Mouse (Mus musculus) left cerebral cortex, adult 18-20 months (tissue): ENCODE results near the gene Ticam1. TPM values are rescaled to one million over a fixed set of nuclear protein-coding genes. Genes with fewer than 3 reads are reported as not detected.

Source experiments
- DNase-seq, 2 experiments: peaks; one replicate each; pipeline ENCODE4 v3.0.0; 2021 to 2022; ENCODE audit warnings: low spot score in 2 of 2, mixed read lengths in 1 of 2
- total RNA-seq, 2 experiments: library from RNA; stranded (reverse); gene quantifications; 2 replicates each; pipeline ENCODE4 v1.2.3; 2021

The Ticam1 gene
- total RNA-seq, 2 experiments from 2014 or later: 5.2 to 7.6 TPM

DNA sequence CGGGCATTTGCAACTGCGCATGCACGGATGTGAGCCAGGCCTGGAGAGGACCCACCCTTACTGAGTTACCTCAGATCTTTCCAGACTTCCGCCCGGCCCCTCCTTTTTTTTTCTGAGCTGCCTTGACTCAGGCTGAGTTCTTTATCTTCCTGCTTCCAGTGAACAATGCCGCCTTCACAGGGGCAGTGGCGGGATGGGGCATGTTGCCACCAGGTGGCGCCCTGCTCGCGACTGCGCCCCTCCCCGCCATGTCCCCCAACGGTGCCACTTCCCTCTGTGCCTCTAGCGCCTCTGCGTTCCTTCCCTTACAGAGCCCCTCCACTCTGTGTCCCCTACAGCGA lies 14.6 kb upstream of the Ticam1 start:
- peak; percentile 61 to 63 for DNase-seq

DNA sequence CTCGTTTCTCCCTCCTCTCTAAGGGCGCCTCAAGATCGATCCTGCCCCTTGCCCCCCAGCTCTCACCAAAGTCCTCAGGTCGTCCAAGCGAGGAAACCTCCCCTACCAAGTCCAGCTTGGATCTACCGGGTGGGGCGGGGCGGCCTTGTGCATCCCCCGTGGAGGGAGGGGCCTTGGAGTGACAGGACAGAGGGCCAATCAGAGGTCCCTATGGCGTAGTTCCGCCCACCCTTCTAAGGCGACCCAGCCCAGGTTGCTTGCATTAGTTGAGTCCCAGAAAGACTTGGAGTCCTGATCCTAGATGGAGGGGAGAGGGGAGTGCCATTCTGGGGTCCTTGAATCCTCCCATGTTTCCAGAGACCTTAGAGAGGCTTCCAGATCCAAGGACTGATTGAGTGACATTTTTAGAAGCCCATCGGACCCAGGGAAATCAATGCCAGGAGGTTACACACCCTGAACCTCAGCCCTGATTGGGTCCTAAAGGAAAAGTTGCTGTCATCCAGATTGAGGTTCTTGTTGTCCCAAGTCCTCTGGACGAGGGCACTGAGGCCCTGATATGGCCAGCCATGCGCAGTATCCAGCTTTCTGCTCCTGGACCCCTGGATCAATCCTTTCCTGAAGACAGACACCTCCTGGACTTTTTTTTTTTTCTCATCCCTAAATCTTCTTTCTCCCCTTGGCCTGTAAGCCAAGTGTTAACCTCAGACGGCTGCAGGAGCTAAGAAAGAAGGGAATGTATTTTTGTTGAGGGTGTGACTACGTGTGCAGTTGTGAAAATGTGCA lies 14.0 kb upstream of the Ticam1 start:
- peak in 1 of 2 experiments; percentile 53 for DNase-seq

DNA sequence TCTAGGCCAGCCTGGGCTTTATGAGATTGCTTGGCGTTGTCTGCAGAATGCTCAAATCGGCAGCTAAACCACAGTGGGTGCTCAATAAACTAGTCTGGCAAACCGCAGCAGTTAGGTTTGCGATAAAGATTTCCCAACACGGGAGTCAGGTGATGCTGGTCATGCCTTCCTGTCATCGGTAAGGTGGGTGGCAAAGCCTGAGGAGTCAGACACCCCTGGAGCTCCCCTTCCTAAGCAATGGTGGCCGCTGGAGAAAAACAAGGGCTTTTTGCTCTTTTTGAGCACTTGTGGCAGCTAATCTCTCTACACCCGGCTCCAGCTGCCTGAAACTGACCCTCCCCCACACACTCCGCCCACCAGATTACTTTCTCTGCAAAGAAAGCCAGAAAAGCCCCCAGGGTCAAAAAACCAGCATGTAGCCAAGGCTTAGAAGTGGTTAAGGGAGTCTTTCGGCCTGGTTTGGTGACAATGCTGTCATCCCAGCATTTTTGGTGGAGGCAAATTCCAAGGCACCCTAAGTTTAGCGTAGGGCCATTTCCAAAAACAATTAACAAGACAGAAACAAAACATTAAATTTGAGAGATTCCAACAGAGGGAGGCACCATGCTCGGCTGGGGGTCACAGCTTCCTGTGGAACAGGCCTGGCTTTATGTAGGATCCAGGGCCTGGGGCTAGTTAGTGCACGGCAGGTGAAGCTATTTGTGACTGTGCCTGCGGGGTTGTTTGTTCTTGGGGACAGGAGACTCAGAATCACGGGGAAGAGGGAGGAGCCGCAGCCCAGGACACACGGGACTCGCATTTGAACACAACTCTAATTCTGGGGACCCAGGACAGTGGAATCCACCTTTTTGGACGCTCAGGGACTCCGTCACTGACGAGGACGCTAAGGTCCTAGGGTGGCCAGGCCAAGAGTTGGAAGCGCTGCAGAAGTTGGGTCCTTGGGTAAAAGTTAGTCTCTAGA lies 13.1 kb upstream of the Ticam1 start:
- DNase-seq: no peak

DNA sequence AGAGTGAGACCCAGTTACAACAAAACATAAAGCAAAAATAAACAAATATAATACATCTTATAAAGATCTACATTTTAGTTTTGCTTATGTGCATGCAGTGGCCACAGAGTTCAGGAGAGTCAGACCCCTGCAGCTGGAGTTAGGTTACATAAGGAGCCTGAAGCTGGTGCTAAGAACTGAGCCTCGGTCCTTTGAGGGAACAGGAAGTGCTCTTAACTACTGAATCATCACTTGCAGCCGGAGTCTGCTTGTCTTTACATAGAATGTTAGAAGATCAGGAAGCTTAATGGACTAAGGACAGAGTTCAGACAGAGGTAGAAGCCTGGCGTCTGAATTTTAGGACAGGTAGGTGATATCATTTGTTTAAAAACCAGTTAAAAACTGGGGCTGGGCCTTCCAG lies 12.3 kb upstream of the Ticam1 start:
- no peak for DNase-seq

DNA sequence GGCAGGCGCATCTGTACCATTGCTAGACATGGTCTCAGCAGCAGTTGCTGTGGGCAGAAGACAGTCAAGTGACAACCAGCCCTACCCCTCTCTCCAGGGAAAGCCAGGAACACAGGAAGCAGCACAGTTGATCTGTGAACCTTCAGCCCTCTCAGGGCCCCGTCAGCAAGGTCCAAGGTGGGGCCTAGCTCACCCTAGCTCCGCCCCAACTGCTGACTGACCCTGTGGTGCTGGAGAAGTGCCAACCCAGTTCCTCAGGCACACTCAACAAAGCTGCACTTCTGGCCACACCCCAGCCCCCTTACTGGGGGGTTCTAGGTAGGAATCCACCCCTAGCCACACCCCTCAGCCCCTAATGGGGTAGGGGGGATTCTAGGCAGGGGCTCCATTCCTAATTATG lies 11.2 kb upstream of the Ticam1 start:
- DNase-seq: no peak

DNA sequence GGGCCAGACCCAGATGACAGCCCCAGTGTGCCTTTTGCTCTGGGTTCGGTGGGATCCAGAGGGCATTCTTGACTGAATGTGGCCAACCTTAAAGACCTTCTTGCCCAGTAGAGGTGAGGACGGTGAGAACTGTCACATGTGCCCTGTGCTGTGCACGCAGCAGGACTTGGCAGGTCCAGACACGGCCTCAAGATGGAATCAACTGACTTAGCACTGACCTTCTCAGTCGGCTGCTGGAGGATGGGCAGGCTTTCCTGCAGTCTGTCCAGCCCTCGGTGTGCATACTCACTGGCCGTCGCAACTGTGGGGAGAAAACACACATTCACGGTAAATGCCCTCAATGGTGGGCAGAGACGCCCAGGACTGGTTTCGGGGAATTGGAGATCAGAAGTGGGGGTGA lies 9.4 kb upstream of the Ticam1 start:
- no peak for DNase-seq

DNA sequence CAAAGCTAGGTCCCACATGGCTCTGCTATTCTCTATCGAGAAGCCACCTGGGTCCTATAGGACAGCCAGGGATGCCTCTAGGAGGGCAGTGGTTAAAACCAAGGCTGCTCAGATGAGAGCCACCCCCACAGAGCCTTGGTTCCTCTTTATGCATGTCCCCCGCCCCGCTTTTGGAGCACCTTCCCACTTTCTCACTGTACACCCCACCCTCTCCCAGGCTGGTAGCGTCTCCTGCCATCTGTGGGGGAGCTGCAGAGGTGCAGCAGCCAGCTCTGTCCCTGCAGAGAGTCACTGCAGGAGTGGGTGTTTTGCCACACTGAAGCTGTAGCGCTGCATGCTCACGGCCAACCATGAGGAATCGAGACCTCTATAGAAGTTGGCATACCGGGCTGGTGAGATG lies 6.7 kb upstream of the Ticam1 start:
- peak; percentile 50 to 70 for DNase-seq

DNA sequence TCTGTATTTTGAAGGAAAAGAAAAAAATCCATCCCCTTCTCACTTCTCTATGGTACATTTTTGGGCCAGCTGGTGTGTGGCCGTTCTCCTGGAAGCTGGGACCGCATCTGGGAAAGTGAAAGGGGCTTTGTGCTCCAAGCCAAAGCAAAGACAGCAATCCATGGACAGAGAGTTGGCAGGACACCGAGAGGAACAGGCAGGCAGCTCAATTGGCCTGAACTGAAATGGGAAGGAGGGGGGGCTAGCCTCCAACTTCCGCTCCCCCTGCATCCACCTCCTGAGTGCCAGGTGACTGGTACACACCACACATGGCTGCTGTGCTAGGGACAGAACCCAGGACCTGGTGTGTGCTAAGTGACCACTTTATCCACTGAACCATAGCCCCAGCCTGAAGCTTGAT lies 6.2 kb upstream of the Ticam1 start:
- DNase-seq: peak in 1 of 2 experiments; percentile 45

DNA sequence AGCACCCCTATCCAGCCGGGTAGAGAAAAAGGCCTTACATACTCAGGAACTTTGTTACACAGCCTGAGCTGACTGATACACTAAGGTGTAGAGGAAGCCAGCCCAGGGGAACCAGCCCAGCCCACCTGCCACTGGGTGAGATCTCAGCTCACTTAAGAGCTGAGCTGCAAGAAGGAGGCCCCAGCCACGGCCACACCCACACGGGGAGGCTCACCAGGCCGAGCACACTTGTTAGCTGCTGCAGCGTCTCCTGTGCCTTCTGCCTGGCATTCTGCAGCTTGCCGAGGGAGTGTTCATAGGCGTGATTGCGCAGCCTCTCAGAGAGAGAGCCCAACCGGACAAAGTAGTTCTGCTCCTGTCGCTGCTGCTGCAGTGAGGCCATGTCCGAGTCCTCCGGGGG lies 4.6 kb upstream of the Ticam1 start:
- no peak for DNase-seq

DNA sequence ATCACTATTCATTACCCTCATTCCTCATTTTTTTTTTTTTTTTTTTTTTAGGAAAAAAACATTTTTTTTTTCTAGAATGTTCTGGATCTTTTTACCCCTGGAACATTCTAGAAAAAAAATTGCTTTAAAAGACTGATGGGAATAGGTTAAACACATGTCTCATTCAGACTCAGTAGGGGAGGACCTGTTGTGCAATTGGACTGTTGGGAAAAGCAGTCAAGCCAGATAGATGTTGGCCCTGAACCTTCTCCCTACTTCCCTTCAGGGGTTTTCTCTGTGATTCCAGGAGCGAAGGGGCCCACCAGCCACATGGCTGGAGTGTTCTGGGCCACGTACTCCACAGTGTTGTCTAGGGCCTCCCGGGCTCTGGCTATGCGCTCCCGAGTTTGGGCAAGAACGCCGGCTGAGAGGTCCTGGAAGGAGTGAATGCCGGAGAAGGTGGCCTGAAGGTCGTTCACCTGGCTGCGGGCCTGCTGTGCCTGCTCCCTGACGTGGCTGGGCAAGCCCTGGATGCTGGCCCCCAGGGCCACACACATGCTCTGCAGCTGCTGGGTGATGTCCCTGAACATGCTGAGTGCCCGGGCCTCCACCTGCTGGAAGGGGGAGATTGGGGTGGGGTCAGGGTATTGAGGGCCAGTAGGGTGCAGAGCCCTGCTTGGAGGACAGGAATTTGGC lies 3.0 kb upstream of the Ticam1 start:
- no peak for DNase-seq

DNA sequence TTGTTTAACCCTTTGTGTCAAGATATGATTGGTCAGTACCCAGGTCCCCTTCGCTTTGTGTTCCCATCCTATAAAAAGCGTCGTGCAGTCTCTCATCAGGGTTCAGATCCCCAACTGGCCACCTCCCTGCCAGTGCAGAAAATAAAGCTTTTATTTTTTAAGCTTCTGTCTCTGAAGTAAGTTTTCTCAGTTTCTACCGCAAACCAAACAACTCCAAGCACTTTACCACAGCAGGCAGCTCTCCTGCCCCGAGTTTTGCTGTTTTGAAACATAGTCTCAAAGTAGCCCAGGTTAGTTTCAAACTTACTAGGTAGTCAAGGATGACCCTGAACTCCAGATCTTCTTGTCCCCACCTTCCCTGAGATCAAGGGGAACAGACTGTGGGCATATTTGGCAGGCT lies 1.8 kb upstream of the Ticam1 start:
- no peak for DNase-seq

DNA sequence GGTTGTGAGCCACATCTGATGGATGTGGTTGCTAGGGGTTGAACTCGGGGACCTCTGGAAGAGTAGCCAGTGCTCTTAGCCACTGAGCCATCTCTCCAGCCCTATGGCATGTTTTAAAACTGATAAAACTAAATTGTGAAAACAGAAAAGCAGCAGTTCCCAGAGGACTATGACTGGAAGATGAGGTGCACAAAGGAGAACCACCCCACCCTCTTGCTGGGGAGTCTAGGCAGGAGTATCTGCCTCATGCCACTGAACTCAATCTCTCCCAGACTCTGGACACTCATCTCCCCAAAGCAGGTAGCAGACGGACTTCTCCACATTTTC lies 944 bp upstream of the Ticam1 start:
- no peak for DNase-seq

DNA sequence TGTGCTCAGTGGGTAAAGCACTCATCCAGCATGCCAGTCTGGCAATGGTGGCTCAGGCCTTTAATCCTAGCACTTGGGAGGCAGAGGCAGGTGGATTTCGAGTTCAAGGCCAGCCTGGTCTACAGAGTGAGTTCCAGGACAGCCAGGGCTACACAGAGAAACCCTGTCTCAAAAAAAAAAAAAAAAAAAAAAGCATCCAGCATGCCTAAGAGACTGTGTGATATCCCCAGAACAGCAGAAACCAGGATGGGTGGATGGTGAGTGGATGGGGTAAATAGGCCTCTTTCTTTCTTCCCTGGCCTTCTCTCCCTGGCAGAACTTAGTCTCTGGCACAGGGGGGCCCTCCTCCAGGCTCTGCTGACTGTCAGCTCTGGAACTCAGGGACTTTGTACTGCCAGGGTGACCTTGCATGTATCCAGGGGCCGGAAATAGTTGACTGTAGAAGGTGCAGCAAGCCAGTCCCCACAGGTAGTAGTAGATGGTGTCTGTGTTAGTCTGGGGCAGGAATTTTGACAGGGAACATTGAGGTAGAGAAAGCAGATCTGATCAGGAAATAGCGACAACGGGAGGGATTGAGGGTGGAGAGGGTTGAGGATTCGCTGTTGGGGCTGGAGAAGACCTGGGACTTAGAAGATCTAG lies 625 bp downstream of the Ticam1 start:
- DNase-seq: no peak

DNA sequence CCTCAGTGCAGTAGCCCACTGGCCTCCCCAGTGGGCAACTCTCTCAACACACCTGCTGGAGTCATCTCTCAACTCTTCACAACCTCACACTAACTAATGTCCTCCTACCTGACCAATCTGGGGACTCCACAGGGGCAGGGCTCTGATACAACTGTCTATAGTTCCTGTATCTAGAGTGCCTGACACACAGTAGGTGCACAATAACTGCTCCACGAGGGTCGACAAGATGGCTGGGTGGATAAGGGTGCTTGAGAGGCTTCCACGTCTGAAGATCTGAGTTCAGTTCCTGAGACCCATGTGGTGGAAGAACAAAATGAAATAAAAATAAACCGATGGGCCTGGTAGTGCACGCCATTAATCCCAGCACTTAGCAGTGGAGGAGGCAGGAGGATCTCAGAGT lies 2.6 kb downstream of the Ticam1 start:
- DNase-seq: no peak

DNA sequence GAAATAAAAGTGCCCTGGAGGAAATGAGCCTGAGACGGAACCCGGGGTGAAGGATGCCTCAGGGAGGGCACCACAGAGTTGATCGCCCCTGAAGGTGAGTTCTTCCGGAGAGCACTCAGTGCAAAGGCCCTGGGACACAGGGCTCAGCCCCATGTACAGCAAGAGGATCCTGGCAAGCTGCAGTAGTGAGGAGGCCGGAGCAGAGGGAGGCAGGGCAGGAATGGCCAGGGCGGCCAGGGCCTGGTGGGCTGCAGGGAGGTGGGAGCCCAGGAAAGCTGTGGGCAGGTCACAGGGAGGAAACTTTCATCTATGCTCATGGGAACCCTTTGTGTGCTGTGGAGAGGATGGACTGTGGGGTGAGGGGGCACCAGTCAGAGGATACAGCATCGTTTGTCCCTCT lies 3.1 kb downstream of the Ticam1 start:
- no peak for DNase-seq

DNA sequence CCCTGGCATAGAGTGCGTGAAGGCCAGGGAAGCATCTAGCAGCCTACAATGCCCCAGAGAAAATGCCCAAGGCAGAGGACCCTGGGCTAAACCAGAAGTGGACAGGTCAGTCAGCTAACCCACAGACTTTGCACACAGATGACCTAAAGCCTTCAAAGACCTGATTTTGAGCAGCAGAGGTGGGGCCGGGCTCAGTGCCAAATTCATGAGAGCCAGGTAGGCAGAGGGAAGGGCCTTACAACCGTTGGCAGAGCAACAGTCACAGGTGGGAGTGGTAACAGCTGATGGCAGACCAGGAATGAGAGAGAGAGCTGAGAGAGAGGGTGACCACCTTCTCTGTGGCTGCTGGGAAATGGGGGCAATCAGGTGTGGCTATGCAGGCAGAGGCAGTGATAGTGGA lies 3.9 kb downstream of the Ticam1 start:
- no peak for DNase-seq

DNA sequence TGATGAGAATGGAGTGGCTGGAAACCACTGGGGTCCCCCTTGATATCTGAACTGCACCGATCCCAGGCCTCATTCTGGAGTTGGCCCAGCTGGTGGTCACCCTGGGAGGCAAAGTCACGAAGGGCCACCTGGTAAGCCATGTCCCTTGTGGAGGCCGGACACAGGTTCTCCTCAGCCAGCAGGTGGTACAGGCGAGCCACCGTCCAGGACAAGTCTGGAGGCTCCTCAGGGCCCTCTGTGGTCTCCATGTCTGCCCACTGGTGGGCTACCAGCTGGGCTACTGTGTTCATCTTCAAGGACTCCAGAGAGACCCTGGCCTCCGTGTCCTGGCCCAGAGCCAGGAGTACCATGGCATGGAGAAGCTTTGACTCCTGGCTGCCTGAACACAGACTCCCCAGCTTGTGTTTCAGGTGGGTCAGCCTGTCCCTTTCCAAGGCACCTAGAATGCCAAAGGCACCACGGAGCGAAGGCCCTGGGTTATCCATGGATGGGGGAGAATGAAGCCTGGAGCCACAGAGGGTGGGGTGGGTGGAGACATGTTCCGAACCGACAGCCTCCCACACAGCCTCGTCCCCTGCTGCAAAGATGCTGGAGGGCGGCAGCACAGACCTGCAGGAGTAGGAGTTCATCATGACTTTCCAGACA lies 4.9 kb downstream of the Ticam1 start:
- DNase-seq: no peak

DNA sequence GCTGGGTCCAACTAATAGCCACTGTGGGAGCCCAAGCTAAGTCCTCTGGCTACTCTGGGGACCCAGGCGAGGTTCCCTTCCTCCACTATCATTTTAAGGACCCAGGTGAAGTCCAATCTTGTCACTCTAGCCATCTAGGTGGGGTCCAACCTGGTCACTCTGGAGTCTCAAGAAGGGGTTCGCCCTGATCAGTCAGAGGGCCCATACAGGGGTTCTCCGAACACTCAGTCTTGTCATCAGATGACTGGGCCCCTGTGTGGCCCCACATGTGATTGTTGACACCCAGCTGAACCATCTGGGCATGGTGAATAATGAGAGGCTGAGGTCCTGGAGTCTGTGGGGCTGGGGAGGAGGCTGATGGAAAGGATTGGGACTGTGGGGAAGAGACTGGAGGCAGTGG lies 6.8 kb downstream of the Ticam1 start:
- no peak for DNase-seq

DNA sequence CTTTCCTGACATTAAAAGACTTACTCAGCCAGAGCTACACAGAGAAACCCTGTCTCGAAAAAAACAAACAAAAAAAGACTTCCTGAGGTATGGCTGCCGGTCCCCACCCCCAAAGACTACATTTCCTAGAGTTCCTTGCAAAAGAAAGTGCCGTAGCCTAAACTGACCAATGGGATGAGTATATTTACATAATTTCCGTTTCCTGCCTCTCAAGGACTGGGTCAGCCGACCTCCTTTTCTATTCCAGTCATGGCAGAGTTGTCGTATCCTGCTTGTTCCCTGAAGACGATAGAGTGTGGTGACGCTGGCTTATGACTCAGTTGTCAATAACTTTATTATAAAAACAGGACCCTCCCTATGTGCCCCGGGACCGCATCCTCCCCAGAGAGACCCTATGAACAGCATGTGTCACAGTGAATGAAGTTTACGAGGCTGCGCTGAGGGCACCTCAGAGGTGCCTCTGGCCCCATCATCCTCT lies 7.4 kb downstream of the Ticam1 start:
- DNase-seq: peak; percentile 45 to 67

DNA sequence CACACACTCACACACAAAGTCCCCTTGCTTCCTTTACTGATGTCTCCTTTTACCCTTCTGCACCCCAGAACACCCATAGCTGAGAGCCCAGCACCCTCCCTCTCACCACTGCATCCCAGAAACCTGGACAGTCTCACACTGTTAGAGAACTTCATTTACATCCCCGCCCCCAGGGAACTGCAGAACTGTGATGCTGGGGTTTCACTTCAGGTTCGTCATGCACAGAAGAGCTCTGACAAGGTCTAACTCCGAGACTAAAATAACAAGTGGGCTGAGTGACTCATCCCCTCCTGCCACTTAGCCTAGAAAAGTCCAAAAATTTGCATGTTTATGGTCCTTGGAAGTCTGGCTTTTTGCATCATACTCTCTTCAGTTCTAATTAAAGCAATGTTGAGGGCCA lies 10.3 kb downstream of the Ticam1 start:
- peak; percentile 71 to 87 for DNase-seq

DNA sequence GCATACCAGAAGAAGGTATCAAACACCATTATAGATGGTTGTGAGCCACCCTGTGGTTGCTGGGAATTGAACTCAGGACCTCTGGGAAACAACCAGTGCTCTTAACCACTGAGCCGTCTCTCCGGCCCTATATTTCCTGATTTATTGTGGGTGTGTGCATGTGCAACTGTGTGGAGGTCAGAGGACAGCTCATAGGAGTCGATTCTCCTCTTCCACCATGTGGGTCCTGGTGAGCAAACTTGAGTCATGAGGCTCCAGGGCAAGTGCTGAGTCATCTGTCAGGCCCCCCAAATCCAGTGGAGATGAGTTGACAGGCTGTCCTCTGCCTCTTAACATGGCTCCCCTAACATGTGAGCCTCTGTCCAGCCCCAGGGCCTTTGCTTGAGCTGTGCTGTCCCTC lies 10.7 kb downstream of the Ticam1 start:
- DNase-seq: no peak
